Mouse (Mus musculus) midbrain, postnatal 0 days (tissue): ENCODE data around the gene Dync1i1. TPM values are rescaled to one million over a fixed set of nuclear protein-coding genes. Genes with fewer than 3 reads are reported as not detected.

Experiments
- ATAC-seq: fragments of 200-750 bp; cut with Nextera tagmentation; 2 replicates; pipeline ENCODE4 v1.8.0; 2017; ENCODE audit warnings: moderate number of reproducible peaks, mild to moderate bottlenecking, moderate TSS enrichment, moderate library complexity; ENCODE audit not compliant: low FRiP score
- DNase-seq: peaks from one replicate; pipeline ENCODE4 v3.0.0-alpha.2; 2015; ENCODE audit warnings: low spot score
- H3K27ac ChIP-seq: fragments of 300-500 bp; sonication (generic); 2 replicates; pipeline ENCODE4 v1.5.1; 2014; ENCODE audit warnings: low read depth, mild to moderate bottlenecking, low read length, mixed read lengths
- H3K27me3 ChIP-seq: fragments of 300-500 bp; sonication (generic); 2 replicates; pipeline ENCODE4 v1.6.1; 2014; ENCODE audit warnings: low read length, control low read depth, mixed read lengths; ENCODE audit not compliant: insufficient read depth
- H3K36me3 ChIP-seq: fragments of 300-500 bp; sonication (generic); 2 replicates; pipeline ENCODE4 v1.6.1; 2014; ENCODE audit warnings: low read length, control low read depth, mixed read lengths; ENCODE audit not compliant: insufficient read depth
- H3K4me1 ChIP-seq: fragments of 300-500 bp; sonication (generic); 2 replicates; pipeline ENCODE4 v1.6.1; 2014; ENCODE audit warnings: mild to moderate bottlenecking, control low read depth, antibody characterized with exemption, low read length, mixed read lengths; ENCODE audit not compliant: insufficient read depth
- H3K4me2 ChIP-seq: fragments of 300-500 bp; sonication (generic); 2 replicates; pipeline ENCODE4 v1.6.1; 2014; ENCODE audit warnings: low read depth, mild to moderate bottlenecking, low read length, mixed read lengths; ENCODE audit not compliant: poor library complexity, severe bottlenecking
- H3K4me3 ChIP-seq: fragments of 300-500 bp; sonication (generic); 2 replicates; pipeline ENCODE4 v1.5.1; 2014; ENCODE audit warnings: low read depth, mild to moderate bottlenecking, low read length, moderate library complexity
- H3K9ac ChIP-seq: fragments of 300-500 bp; sonication (generic); replicated peaks from 2 replicates; pipeline ENCODE4 v1.6.1; 2014; ENCODE audit warnings: mild to moderate bottlenecking, low read length, moderate library complexity, mixed read lengths; ENCODE audit not compliant: poor library complexity, severe bottlenecking
- H3K9me3 ChIP-seq: fragments of 300-500 bp; sonication (generic); 2 replicates; pipeline ENCODE4 v1.6.1; 2016; ENCODE audit warnings: low read length, control low read depth
- CTCF ChIP-seq: IDR thresholded peaks from 2 replicates; pipeline ENCODE4 v1.5.1; 2016; ENCODE audit warnings: antibody characterized with exemption, mild to moderate bottlenecking
- WGBS: fragments of 180-500 bp; shearing (Covaris S2); extraction: QIAGEN DNeasy Blood & Tissue Kit; methylation state at CpG from one replicate; pipeline ENCODE4 v1.1.7; 2014; 5-methylcytosine and 5-hydroxymethylcytosine counted together
- polyA plus RNA-seq: library from polyadenylated mRNA; unstranded; fragments of >200 nt; fragmentation: Nextera tagmentation; extraction: Ambion mirVana; gene quantifications from 2 replicates; pipeline ENCODE4 v1.2.1, GENCODE M21; 2015
- total RNA-seq: library from RNA; depleted of rRNA; stranded (reverse); fragments of >200 nt; gene quantifications from 2 replicates; pipeline ENCODE4 v1.2.3, GENCODE M21; 2014

Gene Dync1i1
- total and polyA plus RNA-seq, 2 experiments from 2014 or later = 64.0 to 73.1 TPM

DNA sequence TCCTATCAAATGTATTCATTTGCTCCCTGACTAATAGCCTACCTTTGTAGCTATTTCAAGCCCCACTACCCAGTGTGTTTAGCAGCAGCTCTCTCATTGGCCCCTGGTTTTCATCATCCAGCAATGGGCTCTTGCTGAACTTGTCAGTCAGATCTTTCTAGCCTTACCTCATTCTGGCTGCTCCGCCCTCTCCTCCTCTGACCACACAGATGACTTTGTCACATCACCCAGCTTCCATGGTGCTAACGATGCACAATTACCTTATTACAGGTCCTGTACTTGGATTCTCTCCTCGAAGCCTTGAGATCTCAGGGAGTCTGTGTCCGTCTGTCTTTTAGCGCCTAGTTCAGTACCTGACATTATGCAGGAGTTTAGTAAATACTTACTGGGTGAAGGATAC is 120.7 kb downstream of the Dync1i1 start:
- no peak for TF ChIP-seq CTCF
- WGBS = 98% methylated on average over 5 of the region's 5 CpGs

DNA sequence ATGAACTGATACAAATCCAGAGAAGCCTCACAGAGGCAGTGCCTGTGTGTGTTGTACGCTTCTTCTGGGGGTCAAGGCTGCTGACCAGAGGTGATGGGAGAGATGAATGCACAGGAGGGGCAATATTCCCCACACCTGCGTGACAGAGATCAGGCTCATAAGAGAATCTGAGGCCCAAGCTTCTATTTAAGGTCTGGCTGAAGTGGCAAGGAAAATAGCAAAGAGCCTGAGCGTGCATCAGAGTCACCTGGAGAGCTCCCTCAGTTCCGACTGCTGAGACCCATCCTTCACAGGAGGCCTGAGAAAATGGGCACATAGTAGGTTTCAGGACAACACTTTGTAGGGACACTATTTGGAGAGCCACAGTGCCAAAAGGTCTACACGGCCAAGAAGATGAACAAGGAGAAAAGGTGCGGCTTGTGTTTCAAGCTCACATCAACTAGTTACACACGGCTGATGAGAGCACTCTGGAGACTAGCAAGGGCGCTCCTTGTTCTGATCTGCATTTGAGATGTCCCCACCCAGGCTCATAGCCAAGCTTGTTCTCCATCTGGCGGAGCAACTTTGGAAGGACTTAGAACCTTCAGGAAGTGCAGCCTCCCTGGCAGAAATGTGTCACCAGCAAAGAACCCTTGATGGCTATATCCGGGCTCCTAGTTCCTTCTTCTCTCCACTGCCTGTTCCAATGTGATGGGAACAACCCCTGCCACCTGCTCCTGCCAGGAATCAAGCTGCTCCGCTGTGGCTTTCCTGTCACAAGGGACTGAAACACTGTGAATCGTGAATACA is 128.8 kb downstream of the Dync1i1 start:
- Histone ChIP-seq H3K4me3 (no peak overlapping the region), H3K27ac (no peak overlapping the region), H3K27me3 (peaks cover 4% of the 10 kb centered on the region; the same call in 1 of the 2 replicates), H3K36me3 (no peaks in the 10 kb centered on the region), H3K4me2 (no peak overlapping the region), H3K4me1 (no peaks in the 10 kb centered on the region), H3K9ac (no peak overlapping the region), H3K9me3 (no peaks in the 10 kb centered on the region)
- DNase-seq (no peak), ATAC-seq (no peak)
- 90% methylated on average over 12 of the region's 12 CpGs for WGBS
- no peak for TF ChIP-seq CTCF

More for the DNA sequence above, 120.7 kb downstream of the Dync1i1 start:
- no peak overlapping the region for H3K4me2 ChIP-seq
- H3K9ac ChIP-seq = no peak overlapping the region
- H3K9me3 ChIP-seq = no peaks in the 10 kb centered on the region
- H3K36me3 ChIP-seq = no peaks in the 10 kb centered on the region
- no peak overlapping the region for H3K4me3 ChIP-seq
- H3K4me1 ChIP-seq = no peaks in the 10 kb centered on the region
- no peak overlapping the region for H3K27ac ChIP-seq
- DNase-seq (no peak), ATAC-seq (no peak)
- no peaks in the 10 kb centered on the region for H3K27me3 ChIP-seq

DNA sequence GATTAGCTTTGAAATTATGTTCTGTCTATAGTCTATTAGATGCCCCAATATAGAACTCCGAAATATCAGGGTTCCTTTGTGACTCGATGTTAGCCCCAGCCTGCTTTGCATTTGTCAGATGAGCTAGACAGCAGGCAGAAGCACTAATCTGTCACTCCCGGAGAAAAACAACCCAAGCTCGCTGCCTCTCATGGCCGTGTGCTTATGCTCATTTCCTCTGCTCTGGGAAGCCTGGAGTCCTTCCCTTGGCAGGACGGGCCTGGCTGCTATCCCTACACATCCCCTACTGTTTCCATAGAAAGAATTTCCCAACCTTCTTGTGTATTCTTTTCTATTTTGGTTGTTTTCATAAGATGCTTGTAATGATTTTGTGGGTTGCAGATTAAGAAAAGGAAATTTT is 130.1 kb downstream of the Dync1i1 start:
- no peak for TF ChIP-seq CTCF
- no peak overlapping the region for H3K9ac ChIP-seq
- ATAC-seq (no peak), DNase-seq (no peak)
- no peak overlapping the region for H3K4me3 ChIP-seq
- H3K9me3 ChIP-seq = no peaks in the 10 kb centered on the region
- H3K27me3 ChIP-seq = peaks cover 10% of the 10 kb centered on the region; the same call in 1 of the 2 replicates
- H3K4me2 ChIP-seq = no peak overlapping the region
- H3K27ac ChIP-seq = no peak overlapping the region
- 67% methylated on average over 6 of the region's 6 CpGs for WGBS
- H3K36me3 ChIP-seq = no peaks in the 10 kb centered on the region
- H3K4me1 ChIP-seq = no peaks in the 10 kb centered on the region

DNA sequence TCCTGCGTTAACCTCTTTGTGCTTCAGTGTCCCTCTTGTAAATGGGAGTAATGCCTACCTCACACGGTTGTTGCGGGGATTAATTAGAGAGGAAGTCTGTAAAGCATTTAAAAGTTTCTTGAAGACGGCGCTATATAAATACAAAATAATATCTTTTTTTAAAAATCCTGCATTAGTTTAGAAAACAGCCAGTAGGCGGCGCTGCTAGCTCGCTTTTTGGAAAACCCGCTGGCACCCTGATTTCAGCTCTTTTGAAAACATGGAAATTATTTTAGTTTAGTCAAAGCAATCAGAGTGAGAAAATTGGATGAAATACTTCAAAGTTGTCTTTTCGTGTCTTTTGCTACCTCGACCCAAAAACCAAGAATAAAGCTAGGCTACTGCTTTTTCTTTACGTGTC is 132.9 kb downstream of the Dync1i1 start:
- DNase-seq = peak; percentile 62
- TF ChIP-seq CTCF = peak; percentile 84
- Histone ChIP-seq H3K36me3 (no peaks in the 10 kb centered on the region), H3K9me3 (no peaks in the 10 kb centered on the region), H3K27ac (no peak overlapping the region), H3K4me1 (no peaks in the 10 kb centered on the region), H3K4me3 (no peak overlapping the region), H3K27me3 (peaks cover 10% of the 10 kb centered on the region; the same call in 1 of the 2 replicates), H3K4me2 (peak overlapping the region; percentile 32), H3K9ac (no peak overlapping the region)
- WGBS = 11% methylated on average over 12 of the region's 12 CpGs
- no peak for ATAC-seq

DNA sequence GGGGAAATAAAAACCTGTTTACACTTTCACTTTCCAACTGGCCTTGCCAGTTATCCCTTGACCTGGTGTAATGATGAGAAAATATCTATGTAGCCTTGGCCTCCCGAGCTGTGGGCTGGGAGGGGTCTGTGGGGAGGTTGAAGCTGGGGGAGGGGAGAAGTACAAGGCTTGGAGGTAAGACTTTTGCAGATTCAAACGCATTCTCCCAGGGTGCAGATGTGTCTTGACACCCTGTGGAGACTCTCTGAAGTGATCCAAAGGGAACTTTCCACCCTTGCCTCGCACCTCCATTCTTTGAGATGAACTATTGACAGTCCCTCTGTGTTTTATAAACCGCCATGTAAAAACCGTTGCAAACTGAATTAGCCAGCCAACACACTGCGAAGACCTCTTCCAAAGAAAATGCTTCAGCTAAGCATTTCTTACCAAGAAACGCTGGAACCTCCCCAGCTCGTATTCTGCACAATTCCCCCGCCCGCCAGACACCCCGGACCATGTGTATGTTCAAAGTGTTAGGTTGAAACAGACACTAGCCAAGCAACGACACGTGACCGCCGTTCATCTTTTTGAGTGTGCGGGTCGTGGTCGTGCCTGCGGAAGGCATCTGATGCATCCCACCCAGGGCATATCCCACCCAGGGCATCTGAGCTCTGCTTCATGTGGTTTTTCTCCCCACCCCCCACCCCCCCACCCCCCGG is 133.6 kb downstream of the Dync1i1 start:
- Histone ChIP-seq H3K4me3 (no peak overlapping the region), H3K27ac (no peak overlapping the region), H3K36me3 (no peaks in the 10 kb centered on the region), H3K4me2 (peak overlapping the region; percentile 32), H3K27me3 (peaks cover 10% of the 10 kb centered on the region; the same call in 1 of the 2 replicates), H3K4me1 (no peaks in the 10 kb centered on the region), H3K9ac (no peak overlapping the region), H3K9me3 (no peaks in the 10 kb centered on the region)
- TF ChIP-seq CTCF = no peak
- 41% methylated on average over 20 of the region's 20 CpGs for WGBS
- DNase-seq (no peak), ATAC-seq (0 out of 2 replicates have a peak, but pooled peaks have one; percentile 38)

DNA sequence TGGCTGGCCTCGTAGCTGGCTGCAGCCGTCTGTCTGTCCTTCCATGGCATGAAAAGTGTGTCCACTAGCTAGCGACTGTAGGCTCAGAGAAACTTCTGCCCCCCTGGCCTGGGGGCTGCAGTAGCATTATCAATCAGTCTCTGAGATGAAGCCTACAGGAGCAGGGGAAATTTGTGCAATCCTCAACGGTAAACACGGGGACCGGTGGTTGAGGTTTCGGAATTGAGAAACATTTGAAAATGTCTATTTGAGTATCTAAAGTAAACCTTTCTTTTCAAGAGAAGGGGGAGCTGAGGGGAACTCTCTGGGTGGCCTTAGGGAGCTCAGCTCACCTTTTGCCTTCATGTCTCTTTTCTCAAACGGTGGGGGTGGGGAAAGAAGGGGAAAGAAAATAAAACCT is 134.2 kb downstream of the Dync1i1 start:
- no peak for DNase-seq
- Histone ChIP-seq H3K27ac (no peak overlapping the region), H3K4me1 (no peaks in the 10 kb centered on the region), H3K9ac (no peak overlapping the region), H3K4me2 (peak overlapping the region; percentile 32), H3K27me3 (peaks cover 10% of the 10 kb centered on the region; the same call in 1 of the 2 replicates), H3K36me3 (no peaks in the 10 kb centered on the region), H3K9me3 (no peaks in the 10 kb centered on the region), H3K4me3 (no peak overlapping the region)
- no peak for TF ChIP-seq CTCF
- WGBS = 58% methylated on average over 8 of the region's 8 CpGs
- ATAC-seq = no peak
